Mouse (Mus musculus) liver, embryonic 14.5 days (tissue): Measurements from ENCODE around the gene Fam189b.

Experiments
- CTCF ChIP-seq: IDR thresholded peaks from 2 replicates; pipeline ENCODE4 v1.5.1; 2016; ENCODE audit warnings: antibody characterized with exemption, low read depth, control low read depth
- EP300 ChIP-seq: IDR thresholded peaks from 2 replicates; pipeline ENCODE4 v1.6.1; 2016; ENCODE audit warnings: antibody characterized with exemption, low read depth

DNA sequence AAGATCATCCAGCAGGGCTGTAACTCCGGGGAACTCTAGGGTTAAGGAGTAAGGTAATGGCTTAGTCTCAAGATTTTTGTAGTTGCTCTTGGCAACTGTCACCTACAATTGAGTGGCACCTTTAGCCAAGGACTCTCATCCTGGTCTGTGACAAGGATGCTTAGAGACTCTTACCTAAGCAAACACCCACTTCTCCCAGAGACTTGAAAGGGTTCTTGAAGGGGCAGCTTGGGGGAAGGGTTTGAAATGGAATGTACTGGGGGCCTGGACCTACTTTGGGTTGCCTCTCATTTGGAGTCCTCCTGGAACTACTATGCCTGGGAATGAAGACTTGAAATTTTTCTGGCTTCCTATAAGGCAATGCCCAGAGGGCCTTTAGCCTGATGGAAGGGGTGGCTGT lies 35.3 kb downstream of the Fam189b start:
- no peak for TF ChIP-seq CTCF
- TF ChIP-seq EP300 = no peak
